In the genomic region with DNA sequence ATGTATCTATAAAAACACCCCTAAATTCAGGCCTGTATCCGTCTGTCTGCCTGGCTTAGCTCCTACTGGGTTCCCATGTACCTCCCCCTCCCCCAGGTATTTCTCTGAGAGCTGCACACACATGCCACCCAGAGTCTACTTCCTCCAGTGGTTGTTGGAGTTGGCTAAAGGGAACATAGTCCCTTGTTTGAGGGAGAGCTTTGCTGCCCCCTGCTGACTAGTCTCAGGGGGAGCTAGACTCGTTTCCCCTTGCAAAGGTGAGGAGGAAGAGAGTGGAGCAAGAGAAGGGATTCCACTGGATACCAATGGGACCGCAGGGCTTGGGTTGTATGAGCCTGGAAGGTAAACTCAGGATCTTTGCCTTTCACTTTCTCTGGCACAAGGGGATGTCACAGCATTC, we compare ENCODE assay signal across 9 mouse cellular contexts. TPM values are rescaled to one million over a fixed set of nuclear protein-coding genes. Genes with fewer than 3 reads are reported as not detected.
A peak's percentile ranks its signal among the peaks of the same experiment; 100 is the strongest.
DNase-seq lines count a peak whose midpoint lies in the region.
"Had no signal": no experiment of that assay in that cellular context is flagged by ENCODE, and none has a peak within 500 bp of the region (broad histone marks: within the 10 kb centered on the region; RNA-seq: fewer than 3 reads in every experiment).

No protein-coding gene starts in this region.

- H3K4me1 ChIP-seq in embryonic facial prominence, embryonic 10.5 days: peaks cover 8% of the 10 kb centered on the region; the same call in 1 of the 2 replicates
- H3K4me1 ChIP-seq: heart, embryonic 13.5 days had no signal

- H3K27ac ChIP-seq in embryonic facial prominence, embryonic 10.5 days (replicated peaks): no peak overlapping the region
- H3K27ac ChIP-seq: heart, embryonic 13.5 days had no signal

- H3K4me3 ChIP-seq in embryonic facial prominence, embryonic 10.5 days: no peak overlapping the region
- H3K4me3 ChIP-seq: heart, embryonic 13.5 days had no signal

- peak; percentile 77 for DNase-seq in ES-CJ7 (ENCODE audit: low read depth, low spot score)
- peak; percentile 74 to 86 for DNase-seq in adrenal gland, postnatal 36 days
- DNase-seq in embryonic facial prominence, embryonic 10.5 days (ENCODE audit: low spot score): peak; percentile 79
- DNase-seq in heart, postnatal 10 days: peak; percentile 66 to 76
- DNase-seq in layer of hippocampus, adult 8-10 months (ENCODE audit: low spot score in 2 of 2): peak; percentile 64 to 85
- DNase-seq in lung, postnatal 10 days: peak; percentile 72
- peak; percentile 86 to 88 for DNase-seq in right cerebral cortex, adult 2 months (ENCODE audit: low spot score in 2 of 2)
- DNase-seq in yolk sac, embryonic 10.5 days (ENCODE audit: low spot score): peak; percentile 51

- H3K36me3 ChIP-seq in embryonic facial prominence, embryonic 10.5 days (replicated peaks): no peaks in the 10 kb centered on the region
- H3K36me3 ChIP-seq: heart, embryonic 13.5 days had no signal

- WGBS in embryonic facial prominence, embryonic 10.5 days: 17% methylated on average over 3 of the region's 3 CpGs

- no peaks in the 10 kb centered on the region for H3K9me3 ChIP-seq in embryonic facial prominence, embryonic 10.5 days
- H3K9me3 ChIP-seq: heart, embryonic 13.5 days had no signal

- intact Hi-C loops in heart, postnatal 10 days (cut with DNase I): loop anchor here (1.0 to 5.0 kb wide), 4 partner anchors 68 to 296 kb away; no protein-coding TSS in a partner anchor

- peaks cover 4% of the 10 kb centered on the region; the same call in 1 of the 2 replicates for H3K27me3 ChIP-seq in embryonic facial prominence, embryonic 10.5 days (replicated peaks; ENCODE audit: low read depth, poor library complexity, severe bottlenecking)

RNA-seq across cellular contexts. Expression of gene Hmx1, which starts 40.1 kb away (rescaled TPM):
- total RNA-seq in adrenal gland, postnatal 36 days (2021): under 1 TPM in 1 of 2 experiments, not detected in 1; 0.23 TPM
- 3.4 and 5.5 TPM in 2 replicates for polyA plus RNA-seq in embryonic facial prominence, embryonic 10.5 days (2016; fragmentation: Nextera tagmentation; extraction: Ambion mirVana)
- total RNA-seq in heart, postnatal 10 days (2021): not detected
- not detected for total RNA-seq in layer of hippocampus, adult 8-10 months (2022)
